In genomic region chr11:104981342-104982055, GRCm38 (mm10) we compare ENCODE assay signal across 16 mouse cellular contexts.
DNase-seq lines count a peak whose midpoint lies in the region; ATAC-seq and TF ChIP-seq lines count a peak whose summit lies in the region.
"Had no signal": no experiment of that assay in that cellular context is flagged by ENCODE, and none has a peak within 500 bp of the region (broad histone marks: within the 10 kb centered on the region; RNA-seq: fewer than 3 reads in every experiment).

No protein-coding gene starts in this region.

- no peaks in the 10 kb centered on the region for H3K27me3 ChIP-seq in heart, embryonic 14.5 days (ENCODE audit: control insufficient read depth, insufficient read depth, low read length)
- H3K27me3 ChIP-seq in G1E (ENCODE audit: insufficient read depth, low read length) = peaks cover 7% of the 10 kb centered on the region
- H3K27me3 ChIP-seq in liver, embryonic 14.5 days (ENCODE audit: control insufficient read depth, insufficient read depth, low read length) = no peaks in the 10 kb centered on the region
- H3K27me3 ChIP-seq in midbrain, embryonic 14.5 days (ENCODE audit: control insufficient read depth, insufficient read depth, low read length) = no peaks in the 10 kb centered on the region
- no peaks in the 10 kb centered on the region for H3K27me3 ChIP-seq in kidney, embryonic 16.5 days (ENCODE audit: insufficient read depth, low read length)

- intact Hi-C loops in heart, postnatal 36 days (cut with DNase I) = no loop called here

- H3K4me3 ChIP-seq in heart, embryonic 14.5 days (ENCODE audit: control insufficient read depth in 1 of 2, insufficient read depth in 1 of 2, low read depth in 1 of 2, low read length in 2 of 2) = peak overlapping the region; percentile 1 to 11; a peak in 3 of 4 replicates
- H3K4me3 ChIP-seq in G1E (ENCODE audit: low read depth, low read length) = no peak overlapping the region
- H3K4me3 ChIP-seq in liver, embryonic 14.5 days (ENCODE audit: insufficient read depth in 1 of 2, low read depth in 2 of 2, low read length in 2 of 2) = no peak overlapping the region; a peak in 1 of 4 replicates
- no peak overlapping the region for H3K4me3 ChIP-seq in midbrain, embryonic 14.5 days (replicated peaks; ENCODE audit: low read depth, low read length)
- no peak overlapping the region for H3K4me3 ChIP-seq in kidney, embryonic 16.5 days (ENCODE audit: low read length)

- ATAC-seq in heart, embryonic 14.5 days (ENCODE audit: insufficient number of reproducible peaks, insufficient read depth, low FRiP score, low read depth) = no peak
- ATAC-seq in G1E (ENCODE audit: extremely low read depth, insufficient number of reproducible peaks, low FRiP score, poor library complexity, severe bottlenecking) = peak; percentile 15; the same call in 1 of the 2 replicates
- ATAC-seq in liver, embryonic 14.5 days (ENCODE audit: insufficient read depth) = peak; percentile 92
- ATAC-seq in midbrain, embryonic 14.5 days (ENCODE audit: low FRiP score, low TSS enrichment) = no peak
- ATAC-seq in kidney, embryonic 16.5 days (ENCODE audit: low FRiP score, low TSS enrichment) = no peak
- ATAC-seq: forebrain, embryonic 14.5 days had no signal

- 19% methylated on average over 15 of the region's 15 CpGs for WGBS in heart, embryonic 14.5 days
- 29% methylated on average over 15 of the region's 15 CpGs for WGBS in liver, embryonic 14.5 days (ENCODE audit: insufficient replicate concordance)
- whole genome bisulfite sequencing in midbrain, embryonic 14.5 days = 87% methylated on average over 15 of the region's 15 CpGs
- WGBS in kidney, embryonic 16.5 days = 74% methylated on average over 15 of the region's 15 CpGs

- H3K9ac ChIP-seq in heart, embryonic 14.5 days (ENCODE audit: low read length) = no peak overlapping the region
- no peak overlapping the region for H3K9ac ChIP-seq in liver, embryonic 14.5 days (replicated peaks)
- no peak overlapping the region for H3K9ac ChIP-seq in midbrain, embryonic 14.5 days (replicated peaks; ENCODE audit: low read length)
- no peak overlapping the region for H3K9ac ChIP-seq in kidney, embryonic 16.5 days (replicated peaks; ENCODE audit: low read length)

- H3K9me3 ChIP-seq in heart, embryonic 14.5 days (ENCODE audit: control insufficient read depth, low read length) = no peaks in the 10 kb centered on the region
- H3K9me3 ChIP-seq in G1E (replicated peaks) = no peaks in the 10 kb centered on the region
- no peaks in the 10 kb centered on the region for H3K9me3 ChIP-seq in liver, embryonic 14.5 days (ENCODE audit: control insufficient read depth, low read length)
- no peaks in the 10 kb centered on the region for H3K9me3 ChIP-seq in midbrain, embryonic 14.5 days (ENCODE audit: control insufficient read depth, low read length)
- no peaks in the 10 kb centered on the region for H3K9me3 ChIP-seq in kidney, embryonic 16.5 days (ENCODE audit: low read length)

- peak; percentile 73 for TF ChIP-seq EP300 in liver, embryonic 14.5 days (IDR thresholded peaks at IDR 0.05; ENCODE audit: low read depth)

- H3K36me3 ChIP-seq in heart, embryonic 14.5 days (ENCODE audit: control insufficient read depth, insufficient read depth, low read length) = no peaks in the 10 kb centered on the region
- H3K36me3 ChIP-seq in G1E (replicated peaks) = no peaks in the 10 kb centered on the region
- no peaks in the 10 kb centered on the region for H3K36me3 ChIP-seq in liver, embryonic 14.5 days (replicated peaks; ENCODE audit: control insufficient read depth, insufficient read depth, low read depth)
- no peaks in the 10 kb centered on the region for H3K36me3 ChIP-seq in midbrain, embryonic 14.5 days (ENCODE audit: control insufficient read depth, insufficient read depth, low read length)
- H3K36me3 ChIP-seq in kidney, embryonic 16.5 days (ENCODE audit: insufficient read depth, low read length) = no peaks in the 10 kb centered on the region

- H3K4me1 ChIP-seq in heart, embryonic 14.5 days (ENCODE audit: control insufficient read depth in 2 of 2, insufficient read depth in 2 of 2, low read length in 2 of 2) = peaks cover 0 to 11% of the 10 kb centered on the region in 2 experiments; a peak in 2 of 4 replicates
- peaks cover 7% of the 10 kb centered on the region for H3K4me1 ChIP-seq in G1E (ENCODE audit: insufficient read depth, low read depth, low read length)
- H3K4me1 ChIP-seq in liver, embryonic 14.5 days (replicated peaks; ENCODE audit: control insufficient read depth in 2 of 2, insufficient read depth in 2 of 2, low read length in 1 of 2) = peaks cover 13 to 15% of the 10 kb centered on the region in 2 experiments
- H3K4me1 ChIP-seq in midbrain, embryonic 14.5 days (ENCODE audit: control insufficient read depth, insufficient read depth, low read length) = no peaks in the 10 kb centered on the region
- H3K4me1 ChIP-seq in kidney, embryonic 16.5 days (ENCODE audit: insufficient read depth, low read length) = no peaks in the 10 kb centered on the region

- no peak overlapping the region for H3K27ac ChIP-seq in heart, embryonic 14.5 days (replicated peaks in 1 of 2; ENCODE audit: control insufficient read depth in 1 of 2, insufficient read depth in 1 of 2, low read depth in 2 of 2, low read length in 2 of 2)
- peak overlapping the region; percentile 66 for H3K27ac ChIP-seq in liver, embryonic 14.5 days
- no peak overlapping the region for H3K27ac ChIP-seq in midbrain, embryonic 14.5 days (replicated peaks; ENCODE audit: low read depth, low read length)
- no peak overlapping the region for H3K27ac ChIP-seq in kidney, embryonic 16.5 days (ENCODE audit: low read length)

- DNase-seq in heart, postnatal 36 days = no peak
- no peak for DNase-seq in G1E (ENCODE audit: low spot score)
- peak; percentile 46 for DNase-seq in c-Kit-positive CD71-positive TER-119-negative erythroid progenitor cells, embryonic 14.5 days (ENCODE audit: low read depth)
- DNase-seq in liver, embryonic 14.5 days (ENCODE audit: low read depth in 3 of 3, low spot score in 3 of 3) = peak; percentile 38 to 48 (median 41)
- DNase-seq in midbrain, embryonic 14.5 days = no peak
- DNase-seq: cerebellum, adult 9-11 months; gastrocnemius, postnatal 25 days; kidney, adult 18-20 months; kidney, postnatal 10 days; layer of hippocampus, postnatal 36 days; lung, adult 18-20 months; retina, postnatal 1 day; thymus, adult 2 months had no signal

- H3K4me2 ChIP-seq in heart, embryonic 14.5 days (ENCODE audit: low read length) = peak overlapping the region; percentile 56
- peak overlapping the region; percentile 49 for H3K4me2 ChIP-seq in liver, embryonic 14.5 days (ENCODE audit: low read depth)
- H3K4me2 ChIP-seq in midbrain, embryonic 14.5 days (ENCODE audit: low read length) = no peak overlapping the region
- H3K4me2 ChIP-seq in kidney, embryonic 16.5 days (replicated peaks; ENCODE audit: low read depth, low read length) = no peak overlapping the region

- no peak for TF ChIP-seq CTCF in G1E (IDR thresholded peaks at IDR 0.05; ENCODE audit: low read depth, low read length)
- no peak for TF ChIP-seq CTCF in liver, embryonic 14.5 days (IDR thresholded peaks at IDR 0.05; ENCODE audit: low read depth)

Comparison
In these comparisons a context has a peak if more than half of its experiments do, and no peak if none do; other contexts are left out.
1. ATAC-seq: peak in G1E (single experiment) and liver, embryonic 14.5 days (single experiment); none in heart, embryonic 14.5 days (single experiment), midbrain, embryonic 14.5 days (single experiment) and kidney, embryonic 16.5 days (single experiment).
2. H3K4me2 ChIP-seq: peak in heart, embryonic 14.5 days (single experiment) and liver, embryonic 14.5 days (single experiment); none in midbrain, embryonic 14.5 days (single experiment) and kidney, embryonic 16.5 days (single experiment).
3. H3K4me3 ChIP-seq: peak in heart, embryonic 14.5 days (2 of 2); none in G1E (single experiment), liver, embryonic 14.5 days (0 of 2), midbrain, embryonic 14.5 days (single experiment) and kidney, embryonic 16.5 days (single experiment).
4. DNase-seq: peak in c-Kit-positive CD71-positive TER-119-negative erythroid progenitor cells, embryonic 14.5 days (single experiment) and liver, embryonic 14.5 days (3 of 3); none in heart, postnatal 36 days (0 of 2), G1E (single experiment) and midbrain, embryonic 14.5 days (single experiment).